Mouse (Mus musculus) megakaryocyte progenitor cell, adult 5-6 weeks (primary cell): ENCODE measurements at regions not wholly inside any gene's neighbourhood (a gene's known extent, or its start where the extent isn't known, plus 50 kb on each side); places are given as distances from the start of the nearest gene placed in this dataset.

Source experiments
- ATAC-seq: replicated peaks from 2 replicates; pipeline ENCODE4 v1.8.0; 2016; ENCODE audit warnings: mild to moderate bottlenecking, moderate TSS enrichment, inconsistent platforms; ENCODE audit not compliant: poor library complexity

GRCm38 (mm10) chrX:146428506-146428905, 533.8 kb upstream of the Htr2c start:
- ATAC-seq = no peak

GRCm38 (mm10) chrX:146459891-146460290, 502.4 kb upstream of the Htr2c start:
- no peak for ATAC-seq

- no peak for ATAC-seq
Measured at GRCm38 (mm10) chrX:146477581-146477980, 484.7 kb upstream of the Htr2c start.

- ATAC-seq = peak; percentile 64
Measured at GRCm38 (mm10) chrX:146512492-146512891, 449.8 kb upstream of the Htr2c start.

GRCm38 (mm10) chrX:146513261-146513660, 449.1 kb upstream of the Htr2c start:
- peak; percentile 87 for ATAC-seq

- ATAC-seq = no peak
Measured at GRCm38 (mm10) chrX:146528775-146529174, 433.5 kb upstream of the Htr2c start.

GRCm38 (mm10) chrX:146537811-146538210, 424.5 kb upstream of the Htr2c start:
- ATAC-seq = no peak

- no peak for ATAC-seq
Measured at GRCm38 (mm10) chrX:146558606-146559005, 403.7 kb upstream of the Htr2c start.
